Mouse (Mus musculus): ENCODE data around the gene Hnrnpu.
"Not testable (repeated sequence)": the region's sequence is repeated elsewhere in the genome, so short reads cannot be mapped to it uniquely, and the experiment has no call there.

Gene Hnrnpu

GRCm38 (mm10) chr1:178337551-178338317, at the start of gene Hnrnpu:
TSS of gene Hnrnpu (minus strand) at chr1:178337797.
- CTCF ChIA-PET, result no interaction called here

- CTCF ChIA-PET, result no interaction called here
Observed at GRCm38 (mm10) chr1:178382165-178382564, 44.6 kb upstream of the Hnrnpu start.

GRCm38 (mm10) chr1:178379224-178379623, 41.6 kb upstream of the Hnrnpu start:
- CTCF ChIA-PET, result no interaction called here

GRCm38 (mm10) chr1:178378115-178378514, 40.5 kb upstream of the Hnrnpu start:
- CTCF ChIA-PET, result no interaction called here

DNA sequence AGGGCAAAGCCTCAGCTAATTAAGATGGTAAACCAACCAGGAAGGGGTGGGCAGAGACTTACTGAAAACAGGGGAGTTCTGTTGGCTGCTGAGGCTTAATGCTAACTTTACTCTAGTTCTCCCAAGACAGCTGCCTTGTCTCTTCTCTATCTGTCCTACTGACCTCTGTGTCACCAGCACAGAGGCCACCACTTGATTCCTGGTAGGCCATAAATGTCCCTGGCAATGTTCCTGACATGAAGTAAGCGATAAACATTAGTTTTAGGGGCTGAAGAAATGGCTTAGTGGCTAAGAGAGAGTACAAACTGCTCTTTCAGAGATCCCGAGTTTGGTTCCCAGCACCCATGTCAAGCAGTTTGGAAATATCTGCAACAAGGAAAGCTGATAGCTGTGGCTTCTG, 39.3 kb upstream of the Hnrnpu start:
- CTCF ChIA-PET, result interaction anchor here (0.6 kb wide), 1 partner anchor 45 kb away, joined by 4 read pairs; no protein-coding TSS in a partner anchor

GRCm38 (mm10) chr1:178376061-178376460, 38.5 kb upstream of the Hnrnpu start:
- CTCF ChIA-PET, result no interaction called here

- CTCF ChIA-PET, result no interaction called here
Observed at GRCm38 (mm10) chr1:178375381-178375780, 37.8 kb upstream of the Hnrnpu start.

GRCm38 (mm10) chr1:178372681-178373080, 35.1 kb upstream of the Hnrnpu start:
- CTCF ChIA-PET, result no interaction called here

- CTCF ChIA-PET, result interaction anchor here (0.6 kb wide), 1 partner anchor 36 kb away, joined by 14 read pairs; no protein-coding TSS in a partner anchor
Observed at GRCm38 (mm10) chr1:178369272-178369651, 31.7 kb upstream of the Hnrnpu start.

GRCm38 (mm10) chr1:178368548-178369271, 31.1 kb upstream of the Hnrnpu start:
- CTCF ChIA-PET, result no interaction called here

- CTCF ChIA-PET, result interaction anchor here (0.6 kb wide), 1 partner anchor 1105 kb away, joined by 5 read pairs; no protein-coding TSS in a partner anchor
Observed at GRCm38 (mm10) chr1:178368121-178368520, 30.5 kb upstream of the Hnrnpu start.

DNA sequence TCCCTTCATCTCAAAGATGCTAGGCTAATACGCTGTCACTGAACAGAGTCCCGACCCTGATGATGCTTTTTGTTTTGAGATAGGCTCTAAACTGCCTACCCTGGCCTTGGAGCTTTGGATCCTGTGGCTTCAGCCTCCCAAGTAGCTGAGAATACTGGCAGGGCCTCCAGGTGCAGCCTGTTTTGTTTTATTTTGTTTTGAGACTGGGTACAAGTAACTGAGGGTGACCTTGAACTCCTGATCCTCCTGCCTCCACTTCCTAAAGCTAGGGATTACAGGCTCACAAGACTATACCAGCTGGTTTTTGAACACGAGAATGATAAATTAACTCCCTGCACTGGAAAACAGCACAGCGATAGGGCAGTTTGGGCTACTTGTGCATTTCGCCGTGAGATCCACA, 27.6 kb upstream of the Hnrnpu start:
- CTCF ChIA-PET, result interaction anchor here (0.5 to 0.6 kb wide), 2 partner anchors 42 to 62 kb away, joined by 9 to 14 read pairs; no protein-coding TSS in a partner anchor

- CTCF ChIA-PET, result no interaction called here
Observed at GRCm38 (mm10) chr1:178360702-178361101, 23.1 kb upstream of the Hnrnpu start.

DNA sequence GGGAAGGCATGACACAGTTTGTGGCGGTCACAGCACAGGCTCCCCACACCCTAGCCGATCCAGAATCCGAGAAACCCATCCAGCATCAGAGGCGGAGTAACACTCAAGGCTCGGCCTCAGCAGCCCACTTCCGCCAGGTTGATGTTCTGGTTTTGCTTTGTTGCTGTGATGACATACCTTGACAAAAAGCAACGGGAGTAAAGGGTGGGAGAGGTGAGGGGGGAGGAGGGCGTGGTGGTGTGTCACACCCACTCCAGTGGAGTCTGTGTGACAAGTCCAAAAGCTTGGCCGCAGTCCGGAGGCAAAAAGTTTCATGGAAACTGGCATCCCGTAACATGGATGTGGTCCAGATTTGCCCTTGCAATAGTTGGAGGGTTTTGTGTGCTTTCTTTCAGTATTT, 22.7 kb upstream of the Hnrnpu start:
- CTCF ChIA-PET, result no interaction called here

DNA sequence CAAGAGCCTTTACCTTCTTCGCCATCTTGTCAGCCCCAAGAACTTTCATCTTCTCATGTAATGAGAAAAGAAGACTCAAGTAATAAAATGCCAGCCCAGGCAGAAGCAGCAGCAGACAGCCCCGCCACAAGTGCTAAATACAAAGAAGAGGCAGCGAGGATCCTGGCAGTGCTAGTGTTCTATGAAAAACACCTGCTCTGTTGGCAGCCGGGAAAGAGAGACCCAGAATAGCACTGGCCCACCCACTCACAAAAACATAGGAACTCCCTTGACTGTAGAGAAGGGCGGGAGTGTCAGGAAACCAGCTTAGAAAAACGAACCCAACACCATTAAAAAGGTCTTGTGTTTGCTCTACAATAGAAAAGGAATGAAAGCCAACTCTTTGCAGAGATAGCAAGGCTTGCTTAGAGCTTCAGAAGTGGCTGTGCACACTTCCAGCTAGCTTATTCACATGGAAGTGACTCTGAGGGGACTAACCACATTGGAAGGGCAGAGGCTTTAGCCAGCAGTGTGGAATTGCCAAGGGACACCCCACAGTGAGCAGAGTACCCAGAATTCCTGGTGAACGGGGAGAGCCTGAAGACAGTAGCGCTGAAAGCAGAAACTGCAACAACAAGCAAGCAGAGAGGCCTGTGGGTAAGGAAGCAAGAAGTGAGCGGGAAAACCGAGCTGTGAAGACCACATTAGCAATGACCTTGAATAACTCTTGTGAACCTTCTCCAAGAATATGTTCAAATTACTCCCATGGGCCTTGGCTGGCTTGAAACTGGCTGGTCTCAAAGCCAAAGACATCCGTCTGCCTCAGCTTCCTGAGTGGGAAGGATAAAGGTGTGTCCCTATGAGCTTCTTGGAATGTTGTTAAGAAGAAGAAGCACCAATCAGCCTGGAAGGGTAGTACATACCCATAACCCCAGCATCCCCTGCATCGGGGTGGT, 20.4 kb upstream of the Hnrnpu start:
- CTCF ChIA-PET, result no interaction called here

DNA sequence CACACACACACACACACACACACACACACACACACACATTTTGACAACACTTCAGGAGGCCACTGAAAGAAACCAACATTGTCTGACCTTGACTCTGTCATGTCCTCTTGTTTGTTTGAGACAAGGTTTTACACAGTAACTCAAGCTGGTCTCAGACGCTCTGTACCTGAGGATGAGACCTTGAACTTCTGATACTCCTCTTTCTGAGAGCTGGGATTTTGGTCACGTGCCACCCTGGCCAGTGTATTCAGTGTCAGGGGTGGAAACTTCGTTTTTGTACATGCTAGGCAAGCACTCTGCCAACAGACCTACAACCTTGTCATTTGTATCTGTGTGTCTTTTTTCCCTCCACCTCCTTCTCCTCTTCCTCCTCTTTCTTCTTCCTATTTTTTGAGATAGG, 17.0 kb upstream of the Hnrnpu start:
- CTCF ChIA-PET, result no interaction called here

- CTCF ChIA-PET, result no interaction called here
Observed at GRCm38 (mm10) chr1:178351643-178352042, 14.0 kb upstream of the Hnrnpu start.

GRCm38 (mm10) chr1:178350792-178351191, 13.2 kb upstream of the Hnrnpu start:
- CTCF ChIA-PET, result no interaction called here

DNA sequence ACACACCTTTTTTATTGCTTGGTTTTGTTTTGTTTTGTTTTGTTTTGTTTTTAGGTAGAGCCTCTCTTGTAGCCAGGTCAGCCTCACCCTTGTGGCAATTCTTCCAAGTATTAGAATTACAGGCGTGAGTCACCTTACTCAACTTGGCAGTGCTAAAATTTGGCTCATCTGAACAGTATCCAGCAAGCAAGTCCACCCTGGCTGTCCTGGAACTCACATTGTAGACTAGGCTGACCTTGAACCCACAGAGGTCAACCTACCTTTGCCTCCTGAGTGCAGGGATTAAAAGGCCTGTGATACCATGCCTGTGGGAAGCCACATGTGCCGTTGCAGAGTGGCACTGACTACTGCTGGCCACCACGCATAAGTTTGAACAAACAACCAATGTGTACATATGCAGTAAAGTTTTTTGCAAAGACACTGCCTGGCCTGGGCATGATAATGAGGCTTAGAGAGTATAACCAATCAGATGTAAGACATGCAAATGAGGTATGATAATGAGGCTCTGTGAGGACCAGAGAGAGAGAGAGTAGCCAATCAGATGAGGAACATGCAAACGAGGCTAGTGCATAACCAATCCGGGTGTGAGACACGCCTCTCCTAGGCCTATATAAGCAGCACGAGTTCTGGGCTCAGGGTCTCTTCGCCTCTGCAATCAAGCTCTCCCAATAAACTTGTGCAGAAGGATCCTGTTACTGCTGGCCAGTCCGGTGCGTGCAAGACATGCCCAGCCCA, 6.6 kb upstream of the Hnrnpu start:
- CTCF ChIA-PET, result not testable (repeated sequence)

DNA sequence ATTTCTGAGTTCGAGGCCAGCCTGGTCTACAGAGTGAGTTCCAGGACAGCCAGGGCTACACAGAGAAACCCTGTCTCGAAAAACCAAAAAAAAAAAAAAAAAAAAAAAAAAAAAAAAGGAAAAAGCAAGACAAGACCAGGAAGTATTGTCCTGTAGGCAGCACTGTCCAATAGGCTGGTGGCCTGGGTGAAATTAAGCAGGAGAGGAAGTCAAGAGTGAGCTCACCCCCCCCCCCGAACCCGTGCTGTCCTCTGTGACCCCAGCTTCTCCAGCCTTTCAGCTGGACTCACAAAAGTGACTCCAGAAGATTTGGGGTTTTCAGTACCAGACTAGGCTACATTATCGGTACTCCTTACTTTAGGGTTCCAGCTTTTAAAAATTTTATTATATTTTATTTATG, 5.0 kb upstream of the Hnrnpu start:
- CTCF ChIA-PET, result interaction anchor here (0.6 kb wide), 1 partner anchor 67 kb away, joined by 8 read pairs; no protein-coding TSS in a partner anchor

DNA sequence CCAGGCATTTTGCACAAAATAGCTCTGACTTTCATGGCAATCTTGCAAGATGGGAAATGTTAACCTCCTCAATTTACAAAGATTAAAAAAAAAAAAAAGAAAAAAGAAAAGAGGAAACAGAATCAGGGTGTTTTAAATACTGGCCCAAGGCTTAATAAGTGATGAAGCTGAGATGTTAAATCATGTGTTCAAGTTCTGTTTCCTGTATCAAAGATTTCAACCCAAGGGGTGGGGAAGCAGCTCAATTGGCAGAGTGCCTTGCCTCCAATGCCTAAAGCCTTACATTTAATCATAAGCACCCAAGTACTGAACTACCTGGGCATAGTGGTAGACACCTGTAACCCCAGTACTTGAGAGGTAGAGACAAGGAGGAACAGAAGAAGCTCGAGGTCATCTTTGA, 4.5 kb upstream of the Hnrnpu start:
- CTCF ChIA-PET, result interaction anchor here (0.6 kb wide), 1 partner anchor 67 kb away, joined by 8 read pairs; no protein-coding TSS in a partner anchor
